Mouse (Mus musculus): ENCODE data around the gene Nckap5.
"Not testable (repeated sequence)": the region's sequence is repeated elsewhere in the genome, so short reads cannot be mapped to it uniquely, and the experiment has no call there.

The Nckap5 gene

GRCm38 (mm10) chr1:126830031-126830927 lies at the start of gene Nckap5:
Gene Nckap5, minus strand, starts transcription at chr1:126830799.
- DNase-seq, result peak in 1 of 2 experiments; percentile 8

GRCm38 (mm10) chr1:126877495-126877894 lies 46.9 kb upstream of the Nckap5 start:
- no peak for DNase-seq

DNA sequence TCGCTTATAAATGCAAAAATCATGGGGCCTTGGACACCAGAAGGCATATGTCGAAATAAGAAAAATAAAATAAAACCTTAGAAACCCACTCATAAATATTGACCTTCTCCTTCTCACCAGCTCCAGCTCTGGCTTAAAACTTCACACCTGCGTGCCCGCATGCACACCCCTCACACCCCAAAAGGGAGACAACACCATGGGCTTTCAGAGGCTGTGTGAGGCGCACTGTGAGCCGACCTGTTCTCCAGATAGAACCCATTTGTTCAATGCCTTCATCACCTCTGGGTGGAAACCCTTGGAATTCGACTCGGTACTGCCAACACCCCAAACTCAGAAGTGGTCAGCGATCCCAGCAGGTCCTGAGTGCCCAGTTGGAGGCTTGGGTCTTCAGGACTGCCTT lies 37.8 kb upstream of the Nckap5 start:
- no peak for DNase-seq

GRCm38 (mm10) chr1:126867912-126868311 lies 37.3 kb upstream of the Nckap5 start:
- no peak for DNase-seq

DNA sequence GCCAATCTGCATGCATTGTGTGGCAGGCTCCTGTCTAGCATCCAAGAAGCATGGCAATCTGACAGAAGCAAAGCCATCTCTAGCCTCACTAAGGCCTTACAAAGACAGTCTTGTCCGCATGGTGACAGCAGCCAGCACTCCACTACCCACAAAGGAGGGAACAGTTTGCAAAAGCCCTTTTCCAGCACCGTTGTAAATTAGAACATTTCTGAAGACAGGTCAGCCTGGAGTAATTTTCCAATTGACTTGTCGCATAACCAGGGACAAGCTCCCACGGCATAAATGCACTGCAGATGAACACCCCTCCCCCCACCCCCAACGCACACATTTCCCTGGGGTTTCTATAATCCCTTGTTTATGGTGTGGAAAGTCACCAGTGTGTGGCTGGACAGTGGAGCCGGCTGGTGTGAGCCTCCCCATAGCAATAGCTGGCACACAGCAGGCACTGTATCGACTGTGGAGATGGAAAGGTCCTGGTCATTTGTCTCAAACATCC lies 35.0 kb upstream of the Nckap5 start:
- DNase-seq, result no peak

GRCm38 (mm10) chr1:126861816-126862215 lies 31.2 kb upstream of the Nckap5 start:
- DNase-seq, result no peak

- no peak for DNase-seq
These were observed 29.9 kb upstream of the Nckap5 start for GRCm38 (mm10) chr1:126860537-126860936.

- DNase-seq, result no peak
These were observed 18.9 kb upstream of the Nckap5 start for GRCm38 (mm10) chr1:126849481-126849880.

- DNase-seq, result no peak
These were observed 15.7 kb upstream of the Nckap5 start for GRCm38 (mm10) chr1:126846317-126846716.

DNA sequence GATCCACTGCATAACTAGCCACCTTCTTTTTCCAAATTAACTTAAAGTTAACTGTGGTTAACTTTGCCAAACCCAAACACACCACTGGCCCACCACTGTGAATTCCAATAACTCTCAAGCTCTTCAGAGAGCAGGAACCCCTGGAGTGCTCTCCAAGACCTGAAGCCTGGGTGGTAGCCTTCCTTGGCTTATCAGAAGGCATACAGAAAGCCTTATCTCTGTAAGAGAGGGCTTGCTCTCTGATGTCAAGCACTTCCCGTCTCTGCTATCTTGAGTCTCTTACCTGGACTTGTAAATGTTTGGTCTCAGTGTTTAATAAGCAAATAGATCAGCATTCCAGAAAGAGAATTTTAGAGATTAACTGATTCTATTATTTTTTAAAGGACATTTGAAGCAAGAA lies 2.3 kb upstream of the Nckap5 start:
- no peak for DNase-seq

DNA sequence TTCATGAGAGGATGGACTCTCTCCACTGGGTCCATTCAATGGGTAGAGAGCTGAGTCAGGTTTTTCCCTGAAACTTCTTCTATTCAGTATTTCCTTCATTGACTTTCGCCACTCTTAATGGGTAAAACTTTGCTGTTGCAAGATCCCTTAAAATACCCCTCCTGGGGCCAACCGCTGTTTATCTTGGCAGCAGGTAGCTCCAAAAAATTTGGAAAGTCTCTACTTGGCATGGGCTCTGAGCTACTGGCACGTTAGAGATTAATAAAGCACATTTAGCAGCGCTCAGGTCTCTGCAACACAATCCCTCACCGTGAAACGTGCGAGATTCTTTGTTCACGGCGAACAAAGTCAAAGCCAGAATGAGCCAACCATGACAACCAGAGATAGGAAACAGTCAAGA lies 1.6 kb downstream of the Nckap5 start:
- DNase-seq, result no peak

- no peak for DNase-seq
These were observed 5.8 kb downstream of the Nckap5 start for GRCm38 (mm10) chr1:126824841-126825240.

- DNase-seq, result no peak
These were observed 8.4 kb downstream of the Nckap5 start for GRCm38 (mm10) chr1:126822246-126822645.

GRCm38 (mm10) chr1:126817381-126818034 lies 13.1 kb downstream of the Nckap5 start:
- DNase-seq, result peak; percentile 35 to 38

GRCm38 (mm10) chr1:126806994-126807611 lies 23.5 kb downstream of the Nckap5 start:
- DNase-seq, result no peak

- no peak for DNase-seq
These were observed 24.1 kb downstream of the Nckap5 start for GRCm38 (mm10) chr1:126806548-126806947.

DNA sequence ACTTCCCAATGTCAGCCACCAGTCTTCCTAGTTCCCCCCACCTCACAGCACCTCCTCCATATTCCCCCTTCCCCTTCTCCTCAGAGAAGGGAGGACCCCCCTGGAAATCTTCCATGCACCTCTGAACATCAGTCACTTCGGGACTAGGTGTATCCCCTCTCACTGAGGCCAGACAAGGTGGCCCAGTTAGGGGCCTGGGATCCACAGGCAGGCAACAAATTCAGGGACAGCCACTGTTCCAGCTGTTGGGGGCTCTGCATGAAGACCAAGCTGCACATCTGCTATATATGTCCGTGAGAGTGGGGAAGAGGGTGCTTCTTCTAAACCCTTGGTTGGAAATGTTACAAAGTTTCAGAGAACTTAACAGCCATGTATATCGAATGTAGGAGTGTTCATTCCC lies 28.2 kb downstream of the Nckap5 start:
- DNase-seq, result no peak

- DNase-seq, result no peak
These were observed 28.9 kb downstream of the Nckap5 start for GRCm38 (mm10) chr1:126801706-126802105.

- no peak for DNase-seq
These were observed 31.2 kb downstream of the Nckap5 start for GRCm38 (mm10) chr1:126799379-126799798.

DNA sequence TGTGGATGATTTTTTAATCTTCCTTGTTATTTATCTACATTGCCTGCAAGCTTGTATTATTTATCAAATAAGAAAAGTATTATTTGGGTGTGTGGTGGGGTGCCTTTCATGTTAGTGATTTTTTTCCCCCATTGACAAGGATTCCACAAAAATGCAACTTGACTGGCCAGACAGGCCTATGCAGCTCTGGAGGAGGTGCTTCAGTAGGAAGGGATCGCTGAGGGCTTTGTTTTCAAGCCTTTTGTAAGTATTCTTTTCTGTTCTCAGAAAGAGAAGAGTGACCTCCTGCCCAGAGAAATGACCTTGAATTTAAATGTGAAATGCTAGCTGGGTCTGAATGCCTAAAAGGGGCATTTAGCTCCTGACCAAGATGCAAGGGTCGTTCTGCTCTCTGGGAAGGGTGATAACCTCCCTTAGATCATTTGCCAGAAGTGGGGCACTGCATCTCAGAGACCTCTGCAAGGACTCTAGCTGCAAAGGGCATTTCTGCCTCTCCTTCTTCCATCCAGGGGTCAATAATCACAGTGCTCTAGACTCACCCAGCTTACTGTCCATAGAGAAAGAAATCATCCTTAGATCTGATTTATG lies 50.2 kb downstream of the Nckap5 start:
- not testable (repeated sequence) for DNase-seq

GRCm38 (mm10) chr1:126773947-126774346 lies 56.7 kb downstream of the Nckap5 start:
- DNase-seq, result not testable (repeated sequence)

DNA sequence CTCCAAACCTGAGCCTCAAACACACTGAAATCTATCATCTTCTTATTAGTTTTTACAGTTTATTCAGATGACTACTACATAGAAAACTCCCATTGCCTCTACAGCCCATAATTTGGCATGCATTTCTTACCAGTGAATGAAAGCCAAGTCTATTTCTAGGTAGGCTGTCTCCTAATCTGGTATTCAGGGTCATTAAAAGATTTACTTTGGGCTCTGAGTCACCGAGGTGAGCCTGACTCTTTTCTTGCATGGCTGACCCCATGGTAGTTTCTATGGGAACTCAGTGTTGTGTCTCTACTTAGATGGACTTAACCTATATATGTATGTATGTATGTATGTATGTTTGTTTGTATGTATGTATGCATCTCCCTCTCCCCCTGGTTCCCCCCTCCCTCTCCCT lies 63.6 kb downstream of the Nckap5 start:
- DNase-seq, result no peak

All from thymus, adult 18-20 months (tissue).